Mouse (Mus musculus): Measurements from ENCODE around the gene Slc46a2.

GRCm38 (mm10) chr4:59861871-59862270 is 53.0 kb downstream of the Slc46a2 start:
- TF ChIP-seq CTCF (conservative IDR thresholded peaks at IDR 0.05; ENCODE audit: insufficient read depth, insufficient read length, low read depth, low read length) (no peak), POLR2A (IDR thresholded peaks at IDR 0.05; ENCODE audit: low read depth, low read length) (no peak)

Data from kidney, adult 2 months (tissue).